Mouse (Mus musculus) lung, adult 2 months (tissue): ENCODE results near the gene Spata31d1a.

Source experiments
- CTCF ChIP-seq: fragments of 200-500 bp; IDR thresholded peaks from 2 replicates; pipeline ENCODE4 v1.5.1; 2011; ENCODE audit warnings: mild to moderate bottlenecking, low read length, control low read depth; ENCODE audit not compliant: insufficient read depth
- POLR2A ChIP-seq: fragments of 200-500 bp; IDR thresholded peaks from 2 replicates; pipeline ENCODE4 v1.6.1; 2011; ENCODE audit warnings: low read depth, mild to moderate bottlenecking, control low read depth, low read length, borderline replicate concordance; ENCODE audit errors: extremely low read depth

DNA sequence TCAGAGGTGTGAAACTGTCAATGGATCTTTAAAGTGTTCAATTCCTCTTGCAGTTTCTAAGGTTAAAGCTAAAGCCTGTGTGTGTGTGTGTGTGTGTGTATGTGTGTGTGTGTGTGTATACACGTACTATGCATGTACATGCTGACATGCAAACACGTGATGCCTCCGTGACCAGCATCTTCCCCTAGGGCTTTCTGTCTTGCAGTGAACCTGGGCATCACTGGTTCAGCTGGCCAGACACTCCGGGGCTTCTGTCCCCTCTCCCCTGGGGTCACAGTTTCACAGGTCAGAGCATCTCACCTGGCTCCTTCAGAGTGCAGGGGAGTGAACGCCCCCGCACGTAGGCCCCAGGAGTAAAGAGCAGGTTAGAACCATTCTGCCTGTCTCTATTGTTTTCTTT, 36.5 kb downstream of the Spata31d1a start:
- TF ChIP-seq CTCF (no peak), POLR2A (no peak)
